Mouse (Mus musculus): ENCODE data around the gene Pklr.

Gene Pklr

DNA sequence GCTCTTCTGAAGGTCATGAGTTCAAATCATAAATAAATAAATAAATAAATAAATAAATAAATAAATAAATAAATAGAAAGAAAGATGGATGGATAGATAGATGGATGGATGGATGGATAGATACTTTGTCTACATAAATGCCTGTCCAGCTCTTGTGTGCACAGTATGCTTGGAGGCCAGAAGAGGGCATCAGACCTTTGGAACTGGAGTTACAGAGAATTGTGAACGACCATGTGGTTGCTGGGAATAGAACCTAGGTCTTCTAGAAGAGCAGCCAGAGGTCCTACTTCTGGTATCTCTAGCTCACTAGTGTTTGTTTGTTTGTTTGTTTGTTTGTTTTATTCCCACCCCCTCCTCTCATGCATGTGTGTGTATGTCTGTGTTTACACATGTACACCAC is 57.4 kb downstream of the Pklr start:
- no peak for DNase-seq (ENCODE audit: extremely low spot score, low read depth, low spot score)

DNA sequence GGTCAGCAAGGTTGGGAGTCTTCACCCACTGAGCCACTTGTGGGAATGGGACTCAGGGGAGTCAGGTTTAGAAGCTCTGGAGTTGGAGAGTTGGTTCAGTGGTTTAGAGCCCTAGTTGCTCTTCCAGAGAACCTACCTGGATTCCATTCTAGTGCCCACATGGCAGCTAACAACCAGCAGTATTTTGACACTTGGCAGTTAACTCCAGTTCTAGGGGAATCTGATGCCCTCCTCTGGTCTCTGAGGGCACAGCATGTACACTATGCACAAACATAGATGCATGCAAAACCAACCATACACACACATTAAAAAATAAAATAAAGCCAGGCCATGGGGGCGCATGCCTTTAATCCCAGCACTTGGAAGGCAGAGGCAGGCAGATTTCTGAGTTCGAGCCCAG is 57.9 kb downstream of the Pklr start:
- no peak for DNase-seq (ENCODE audit: extremely low spot score, low read depth, low spot score)

Measured in hindlimb bud, embryonic 11.5 days (tissue).